Mouse (Mus musculus): ENCODE data around the gene Wdr11.

The Wdr11 gene

DNA sequence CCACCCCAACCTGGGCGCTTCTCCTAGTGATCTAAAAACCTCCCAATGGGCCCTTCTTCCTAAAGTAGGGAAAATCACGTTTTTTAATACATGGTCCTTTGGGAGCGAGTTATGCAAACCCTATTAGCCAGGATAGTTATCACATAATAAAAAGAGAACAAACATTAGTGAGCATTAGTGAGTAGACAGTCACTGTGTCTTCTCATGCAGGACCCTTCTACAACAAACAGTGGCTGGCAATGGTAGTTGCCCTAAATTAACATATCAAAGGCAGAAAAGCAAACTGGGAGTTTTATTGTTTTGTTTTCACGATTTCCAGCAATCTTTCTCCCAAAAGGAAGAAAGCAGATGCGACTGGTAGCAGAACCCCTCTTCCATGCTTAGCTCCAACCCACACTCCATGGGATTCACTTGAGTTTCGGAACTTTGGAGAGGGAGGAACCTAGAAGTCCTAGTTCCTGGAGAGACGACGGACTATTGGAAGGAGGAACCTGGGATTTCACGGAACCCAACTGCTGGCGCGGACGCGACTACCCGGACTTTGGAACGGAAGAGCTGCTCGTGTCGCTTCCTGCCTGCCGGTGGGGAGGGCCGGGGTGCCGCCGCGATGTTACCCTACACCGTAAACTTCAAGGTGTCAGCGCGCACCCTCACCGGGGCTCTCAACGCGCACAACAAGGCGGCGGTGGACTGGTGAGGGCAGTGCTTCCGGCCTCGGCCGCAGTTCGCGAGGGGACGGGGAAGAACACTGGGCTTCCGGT lies at the start of gene Wdr11:
Wdr11 (plus strand) TSS at position 493 of the 761 bp plus-strand sequence.
- peak; percentile 54 to 74 for DNase-seq (ENCODE audit: low spot score in 2 of 2)

DNA sequence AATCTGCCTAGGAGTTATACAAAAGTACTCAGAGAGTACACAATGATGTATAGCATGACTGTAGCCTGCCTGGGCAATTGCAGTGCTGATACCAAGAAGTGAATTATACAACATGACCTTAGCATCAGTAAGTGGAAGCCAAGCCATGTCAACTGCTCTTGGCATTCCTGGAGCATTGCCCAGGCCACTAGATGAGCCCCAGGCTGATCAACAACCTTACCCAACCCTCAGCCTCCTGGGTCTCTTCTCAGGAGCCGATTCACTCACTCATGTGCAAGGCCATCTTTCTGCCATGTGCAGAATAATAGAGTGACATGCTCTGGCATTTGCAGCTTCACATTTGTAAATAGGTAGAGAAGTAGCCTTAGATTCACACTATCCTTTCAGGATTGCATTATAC lies 24.1 kb upstream of the Wdr11 start:
- DNase-seq (ENCODE audit: low spot score in 2 of 2): no peak

DNA sequence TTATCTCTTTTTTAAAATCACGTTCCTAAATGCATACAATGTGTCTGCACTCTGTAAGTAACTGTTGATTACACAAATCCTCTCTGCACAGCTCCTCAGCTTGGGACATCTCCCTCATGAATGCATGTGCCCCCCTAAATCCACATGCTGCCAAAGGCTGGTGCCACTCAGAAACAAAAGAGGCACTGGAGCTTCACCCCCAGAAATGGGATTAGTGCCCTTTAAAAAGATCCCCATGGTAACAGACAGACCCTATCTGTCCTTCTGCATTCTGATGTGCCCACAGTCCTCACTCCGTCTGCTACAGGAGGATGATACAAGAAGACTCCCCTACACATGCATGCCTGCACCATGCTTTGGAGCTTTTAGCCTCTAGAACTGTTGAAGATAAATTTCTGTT lies 23.3 kb upstream of the Wdr11 start:
- DNase-seq (ENCODE audit: low spot score in 2 of 2): no peak

DNA sequence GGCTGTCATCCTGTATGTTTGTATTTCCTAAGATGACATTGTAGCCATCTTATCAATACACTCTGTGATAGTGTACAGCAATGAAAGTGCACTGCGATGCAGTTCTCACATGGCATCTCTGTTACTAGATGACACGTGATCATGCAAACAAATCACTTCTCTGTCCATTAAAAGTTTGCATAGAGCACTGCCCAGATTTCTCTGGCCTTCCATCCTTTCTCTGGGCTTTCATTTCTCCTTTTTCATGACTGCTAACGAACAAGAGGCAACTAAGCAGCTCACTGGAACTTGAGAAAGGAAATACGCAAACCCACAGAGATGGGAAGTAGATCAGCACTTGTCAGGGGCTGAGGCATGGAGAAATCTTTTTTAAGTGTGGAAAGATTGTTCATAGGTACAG lies 17.2 kb upstream of the Wdr11 start:
- no peak for DNase-seq (ENCODE audit: low spot score in 2 of 2)

DNA sequence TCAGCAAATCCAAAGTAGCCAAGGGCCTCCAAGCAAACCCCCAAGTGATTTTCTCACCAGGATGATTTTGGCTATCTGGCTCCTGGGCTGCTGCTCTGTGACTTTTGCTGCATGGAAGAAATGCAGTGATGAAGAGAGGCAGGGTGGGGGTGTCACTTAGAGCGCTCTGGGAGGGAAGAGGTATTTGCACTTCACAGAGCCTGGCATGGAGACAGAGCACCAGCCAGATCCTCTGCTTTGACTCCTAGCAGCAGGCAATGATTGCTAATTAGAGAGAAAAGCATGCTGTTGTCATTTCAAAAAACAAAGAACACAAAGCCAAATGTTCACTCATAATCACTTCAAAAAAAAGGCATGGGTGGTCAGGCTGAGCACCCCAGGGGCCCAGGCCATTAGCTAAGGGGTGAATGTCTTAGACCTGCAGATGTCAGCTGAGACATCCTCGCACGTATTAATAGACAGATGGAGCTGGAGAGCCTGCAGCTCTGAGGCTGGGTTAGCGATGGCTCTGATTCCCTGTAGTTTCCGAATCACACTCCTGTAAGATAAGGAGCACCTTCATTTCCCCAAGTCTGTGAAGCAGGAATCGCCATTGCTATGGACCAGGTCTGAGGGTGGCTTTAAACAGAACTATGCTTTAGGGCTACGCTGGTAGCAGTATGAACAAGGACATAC lies 16.4 kb upstream of the Wdr11 start:
- DNase-seq (ENCODE audit: low spot score in 2 of 2): no peak

DNA sequence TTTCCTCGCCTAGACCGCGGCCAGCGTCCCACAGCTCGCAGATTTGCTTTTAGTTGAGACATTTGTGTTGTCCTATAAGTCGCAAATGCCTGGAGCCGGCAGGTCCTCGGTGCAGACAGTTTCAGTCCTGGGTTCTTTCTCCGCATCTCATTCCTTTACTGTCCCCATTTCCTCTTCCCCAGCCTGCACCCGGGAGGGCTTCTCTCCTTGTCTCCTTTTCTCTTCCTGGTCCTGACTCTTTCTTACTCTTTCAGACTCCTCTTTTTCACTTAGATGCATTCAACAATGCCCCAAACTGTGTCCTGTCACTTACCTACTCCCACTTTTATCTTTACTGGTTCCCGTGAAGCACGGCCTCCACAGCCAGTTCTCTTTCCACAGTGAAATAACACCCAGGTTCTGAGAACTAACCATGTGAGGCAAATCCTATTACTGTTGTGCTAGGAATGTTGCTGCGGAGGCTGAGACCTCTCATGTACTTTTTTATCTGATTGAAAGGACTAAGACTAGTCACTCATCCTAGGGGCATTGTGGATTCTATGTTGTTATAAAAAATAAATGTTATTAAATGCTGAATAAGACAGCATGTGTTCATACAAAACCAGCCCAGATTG lies 576 bp downstream of the Wdr11 start:
- DNase-seq (ENCODE audit: low spot score in 2 of 2): no peak

DNA sequence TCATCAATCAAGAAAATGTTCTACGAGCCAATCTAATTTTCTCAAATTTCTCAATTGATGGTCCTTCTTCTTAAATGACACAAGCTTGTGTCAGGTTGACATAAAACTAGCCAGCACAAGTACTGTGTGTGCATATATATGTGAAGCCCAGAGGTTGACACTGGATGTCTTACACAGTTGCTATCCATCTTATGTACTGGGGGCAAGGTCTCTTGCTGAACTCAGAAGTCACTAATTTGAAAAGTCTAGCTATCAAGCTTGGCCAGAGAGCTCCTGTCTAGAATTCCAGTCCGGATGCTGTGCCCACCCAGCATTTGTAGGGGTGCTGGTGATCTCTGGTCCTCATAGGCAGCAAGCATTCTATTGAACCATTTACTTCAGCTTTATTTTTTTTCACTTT lies 5.5 kb downstream of the Wdr11 start:
- DNase-seq (ENCODE audit: low spot score in 2 of 2): no peak

DNA sequence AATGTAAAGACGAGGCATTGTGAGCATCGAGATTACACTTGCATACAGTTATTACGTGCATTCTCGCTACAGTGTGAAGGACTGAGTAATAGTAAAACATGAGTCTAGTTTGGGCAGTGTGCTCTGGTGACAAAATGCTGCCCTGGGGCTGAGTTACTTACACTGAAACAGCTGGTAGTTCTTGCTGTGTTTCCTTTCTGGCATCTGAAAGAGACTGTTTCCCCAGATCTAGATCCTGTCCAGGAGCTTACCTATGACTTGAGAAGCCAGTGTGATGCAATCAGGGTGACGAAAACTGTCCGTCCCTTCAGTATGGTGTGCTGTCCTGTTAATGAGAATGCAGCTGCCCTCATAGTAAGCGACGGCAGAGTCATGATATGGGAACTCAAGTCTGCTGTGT lies 14.6 kb downstream of the Wdr11 start:
- no peak for DNase-seq (ENCODE audit: low spot score in 2 of 2)

DNA sequence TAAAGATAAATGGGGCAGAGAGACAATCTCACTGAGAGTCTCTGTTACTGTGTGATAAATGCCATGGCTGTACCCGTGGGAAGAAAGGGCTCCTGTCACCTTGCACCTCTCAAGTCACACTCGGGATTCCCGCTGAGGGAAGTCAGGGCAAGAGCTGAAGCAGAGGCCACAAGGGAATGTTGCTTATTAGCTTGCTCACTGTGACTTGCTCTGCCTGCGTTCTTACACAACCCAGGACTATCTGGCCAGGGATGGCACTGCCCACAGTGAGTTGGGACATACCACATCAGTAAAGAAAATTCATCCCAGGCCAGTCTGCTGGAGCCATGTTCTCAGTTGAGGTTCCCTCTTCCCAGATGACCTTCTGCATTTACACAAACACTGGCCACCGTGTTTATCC lies 29.5 kb downstream of the Wdr11 start:
- DNase-seq (ENCODE audit: low spot score in 2 of 2): no peak

DNA sequence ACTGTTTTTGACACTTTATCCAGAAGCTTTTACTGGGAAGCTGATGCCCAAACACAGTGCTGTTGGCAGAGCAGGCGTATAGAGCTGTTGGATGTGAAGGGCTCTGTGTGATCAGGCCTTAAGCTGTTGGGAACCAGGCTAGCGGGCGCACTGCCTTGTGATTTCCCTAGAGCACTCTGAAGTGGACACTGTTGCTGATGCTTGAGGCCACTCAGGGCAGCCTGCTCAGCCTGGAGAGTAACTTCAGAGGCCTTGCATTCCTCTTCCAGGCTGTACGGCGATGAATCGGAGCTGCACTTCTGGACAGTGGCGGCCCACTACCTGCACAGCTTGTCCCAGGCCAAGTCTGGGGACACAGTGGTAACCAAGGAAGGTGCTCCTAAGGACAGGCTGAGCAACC lies 38.7 kb downstream of the Wdr11 start:
- no peak for DNase-seq (ENCODE audit: low spot score in 2 of 2)

DNA sequence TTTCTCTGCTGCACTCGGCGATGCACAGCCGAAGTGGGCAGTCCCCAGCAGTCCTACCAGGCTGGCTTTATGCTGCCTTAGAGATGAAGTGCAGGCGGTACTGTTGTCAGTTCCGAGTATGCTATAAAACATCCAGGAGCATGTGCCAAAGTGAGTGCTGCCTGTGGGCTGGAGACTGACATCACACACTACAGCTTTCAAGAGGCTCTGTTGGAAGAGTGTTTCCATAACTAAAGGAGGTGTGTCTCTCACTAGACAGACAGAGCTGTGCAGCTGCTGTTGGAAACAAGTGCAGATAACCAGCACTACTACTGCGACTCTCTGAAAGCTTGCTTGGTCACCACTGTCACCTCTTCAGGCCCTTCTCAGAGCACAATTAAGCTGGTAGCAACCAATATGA lies 39.8 kb downstream of the Wdr11 start:
- no peak for DNase-seq (ENCODE audit: low spot score in 2 of 2)

DNA sequence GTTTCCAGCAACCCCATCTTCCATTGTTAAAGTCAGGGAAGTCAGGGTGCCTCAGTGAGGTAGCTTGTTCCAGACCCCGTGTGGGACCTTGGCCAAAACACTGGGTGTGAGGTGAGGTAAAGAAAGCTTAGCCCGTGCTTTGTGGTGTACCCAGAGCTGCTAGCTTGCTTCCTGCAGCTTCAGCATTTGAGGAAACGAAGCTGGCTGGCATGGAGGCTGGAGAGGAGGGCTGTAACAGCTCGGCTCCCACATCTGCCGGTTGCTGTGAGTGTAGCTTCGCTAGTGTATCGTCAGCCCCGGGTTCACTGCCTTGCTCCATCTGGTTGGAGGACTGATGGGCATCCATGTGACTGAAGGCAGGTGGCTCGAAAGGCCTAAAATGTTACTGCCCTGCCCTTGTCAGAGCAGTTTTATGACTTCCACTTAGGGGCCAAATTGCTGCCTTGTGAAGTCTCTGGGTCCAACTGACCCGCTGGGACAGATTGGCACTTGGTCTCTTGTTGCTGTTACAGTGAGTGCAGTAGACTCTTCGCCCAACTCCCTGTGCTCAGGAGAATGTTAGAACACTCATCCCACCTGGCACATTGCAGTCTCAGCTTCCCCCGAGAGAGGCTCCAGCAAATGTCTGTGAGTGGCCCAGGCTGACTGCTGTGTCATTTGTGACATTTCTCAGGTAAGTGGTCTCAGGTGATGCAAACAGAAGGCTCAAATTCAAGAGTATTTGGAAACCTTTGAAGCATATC lies 44.4 kb downstream of the Wdr11 start:
- no peak for DNase-seq (ENCODE audit: low spot score in 2 of 2)

DNA sequence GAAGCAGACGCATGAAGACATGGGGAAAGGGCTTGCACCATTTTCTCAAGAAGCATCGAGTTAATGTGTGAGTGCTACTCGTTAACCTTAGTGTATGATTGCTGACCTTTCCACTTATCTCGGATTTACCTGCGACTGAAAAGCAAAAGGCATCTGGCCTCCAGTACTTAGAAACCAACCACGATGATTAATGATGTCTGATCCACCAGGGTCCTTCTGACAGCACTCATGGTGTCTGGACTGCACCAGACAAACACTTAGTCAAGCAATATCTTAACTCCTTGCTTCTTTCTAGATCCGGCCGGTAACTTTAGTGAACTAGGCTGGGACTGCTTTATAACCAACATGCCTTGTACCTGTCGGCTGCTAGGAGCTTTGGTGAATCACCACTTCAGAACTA lies 45.3 kb downstream of the Wdr11 start:
- no peak for DNase-seq (ENCODE audit: low spot score in 2 of 2)

DNA sequence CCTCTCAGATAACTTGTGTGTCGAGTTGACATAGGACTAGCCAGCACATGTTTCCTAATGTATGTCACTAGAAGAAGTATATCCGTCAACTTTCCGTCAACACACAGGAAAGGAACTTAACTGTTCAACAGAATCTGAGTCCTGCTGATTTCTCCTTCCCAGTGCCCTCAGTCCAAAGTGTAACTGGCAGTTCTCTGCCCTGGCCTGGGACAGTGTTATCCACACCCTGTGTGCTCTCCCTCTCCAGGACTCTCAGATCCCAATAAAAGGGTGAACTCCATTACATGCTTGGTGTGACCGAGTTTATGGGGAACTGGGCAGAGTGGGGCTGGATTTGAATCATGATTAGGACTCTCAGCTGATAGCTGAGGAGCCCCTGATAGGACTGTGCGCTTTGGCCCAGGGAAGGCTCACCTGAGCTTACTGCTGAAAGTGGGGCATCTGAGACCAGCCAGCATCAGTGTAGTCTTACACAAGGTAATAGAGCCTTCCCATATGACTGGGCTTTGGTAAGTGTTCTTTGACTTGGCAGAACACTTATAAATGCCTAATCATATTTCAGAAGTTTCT lies 46.3 kb downstream of the Wdr11 start:
- DNase-seq (ENCODE audit: low spot score in 2 of 2): no peak

DNA sequence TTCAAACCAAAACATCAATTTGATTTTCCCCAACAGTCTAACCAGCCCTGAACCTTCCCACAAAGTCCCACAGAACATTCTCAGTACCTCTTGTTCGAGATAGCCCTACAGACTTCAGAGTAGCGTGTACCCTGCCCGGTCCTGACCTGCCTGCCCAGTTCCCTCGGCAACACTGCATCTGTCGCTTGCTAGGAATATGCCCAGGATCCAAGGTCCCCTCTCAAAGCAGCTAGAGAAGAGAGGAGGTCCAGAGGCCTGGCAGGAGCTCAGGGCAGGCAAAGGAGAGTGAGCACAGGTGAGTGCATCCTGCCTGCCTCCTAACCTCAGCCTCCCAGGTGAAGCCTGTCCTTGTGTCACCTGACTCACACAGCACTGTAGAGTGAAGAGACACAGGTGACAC lies 47.3 kb downstream of the Wdr11 start:
- no peak for DNase-seq (ENCODE audit: low spot score in 2 of 2)

DNA sequence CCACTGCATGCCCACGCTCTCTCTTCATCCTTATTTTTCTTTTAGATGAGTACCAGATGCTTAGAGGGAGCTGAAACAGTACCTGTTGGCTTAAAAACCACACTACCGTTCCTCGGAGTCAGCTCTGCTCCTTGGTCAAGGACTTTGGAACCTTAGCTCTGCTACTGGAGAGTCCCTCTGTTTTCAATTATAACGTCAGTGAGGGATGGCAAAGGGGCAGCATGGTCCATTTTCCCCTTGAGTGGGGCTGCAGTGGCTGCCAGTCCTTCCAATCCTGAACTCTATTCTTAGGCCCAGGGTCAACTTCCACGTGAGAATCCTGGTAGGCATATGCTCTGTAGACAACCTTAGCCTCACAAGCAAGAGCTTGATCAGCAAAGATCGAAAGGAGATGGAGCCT lies 48.2 kb downstream of the Wdr11 start:
- DNase-seq (ENCODE audit: low spot score in 2 of 2): no peak

DNA sequence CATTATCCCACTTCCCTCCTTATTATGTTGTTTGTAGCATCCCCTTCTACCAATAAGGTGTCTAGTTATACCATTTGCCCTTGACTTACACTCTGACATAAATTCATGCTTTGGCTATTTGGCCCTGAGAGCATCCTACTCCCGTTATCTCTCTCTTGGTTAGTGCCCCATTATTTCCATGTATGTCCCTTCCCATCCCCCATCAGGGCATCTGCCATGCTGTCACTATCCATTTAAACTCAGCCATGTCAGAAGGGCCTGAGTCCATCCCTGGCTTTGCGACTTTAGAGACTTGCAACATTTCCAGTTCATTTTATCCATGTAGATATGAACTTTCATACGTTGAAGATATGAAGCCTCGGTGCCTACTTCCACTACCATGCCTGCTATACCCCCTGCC lies 51.6 kb downstream of the Wdr11 start:
- no peak for DNase-seq (ENCODE audit: low spot score in 2 of 2)

DNA sequence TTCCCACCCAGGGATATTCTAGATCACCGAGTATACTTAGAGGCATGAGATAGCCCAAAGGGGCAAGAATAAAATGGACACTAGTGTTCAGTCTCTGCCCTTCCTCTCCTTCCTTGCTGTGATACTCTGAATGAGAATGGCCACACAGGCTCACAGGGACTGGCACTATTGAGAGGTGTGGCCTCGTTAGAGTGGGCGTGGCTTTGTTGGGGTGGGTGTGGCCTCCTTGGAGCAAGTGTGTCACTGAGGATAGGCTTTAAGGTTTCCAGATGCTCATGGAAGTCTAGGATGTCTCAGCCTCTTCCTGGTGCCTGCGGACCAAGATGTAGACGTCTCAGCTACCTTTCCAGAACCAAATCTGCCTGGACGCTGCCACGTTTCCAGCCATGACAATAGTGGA lies 56.1 kb downstream of the Wdr11 start:
- DNase-seq (ENCODE audit: low spot score in 2 of 2): peak in 1 of 2 experiments; percentile 42

DNA sequence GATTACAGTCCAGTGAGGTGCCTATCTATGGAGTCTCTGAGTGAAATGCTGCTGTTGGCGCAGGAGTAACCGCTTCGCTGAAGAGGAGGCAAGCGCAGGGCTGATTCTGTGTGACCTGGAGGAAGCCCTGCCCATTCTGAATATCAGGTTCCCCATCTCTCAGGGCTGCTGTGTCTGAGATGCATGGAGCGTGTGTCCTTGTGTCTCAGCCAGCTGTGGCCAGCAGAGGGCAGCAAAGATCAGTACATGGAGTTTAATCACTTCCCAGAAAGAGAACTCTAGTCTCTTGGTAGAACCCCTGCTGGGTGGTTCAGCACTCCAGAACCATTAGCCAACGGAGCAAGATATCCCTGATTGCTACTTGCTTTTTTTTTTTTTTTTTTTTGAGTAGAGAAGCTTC lies 57.3 kb downstream of the Wdr11 start:
- peak; percentile 50 to 84 for DNase-seq (ENCODE audit: low spot score in 2 of 2)

DNA sequence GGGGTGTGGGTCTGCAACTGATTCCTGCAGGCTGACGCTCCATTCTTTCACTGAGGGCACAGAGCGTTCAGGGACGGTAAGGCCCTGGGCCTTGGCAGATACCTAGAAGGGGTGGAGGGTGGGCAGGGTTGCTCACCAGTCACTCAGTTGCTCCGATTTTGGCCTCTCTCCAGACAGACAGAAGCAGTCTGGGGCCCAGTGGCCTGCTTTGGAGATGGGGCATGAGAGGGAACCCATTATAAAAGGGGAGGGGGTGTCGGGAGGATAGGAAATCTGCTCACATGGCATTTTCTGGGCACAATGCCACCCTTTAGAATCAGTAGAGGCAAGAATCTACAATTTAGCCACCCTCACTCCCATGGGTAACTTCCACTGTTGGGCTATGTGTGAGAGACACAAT lies 59.1 kb downstream of the Wdr11 start:
- DNase-seq (ENCODE audit: low spot score in 2 of 2): no peak

DNA sequence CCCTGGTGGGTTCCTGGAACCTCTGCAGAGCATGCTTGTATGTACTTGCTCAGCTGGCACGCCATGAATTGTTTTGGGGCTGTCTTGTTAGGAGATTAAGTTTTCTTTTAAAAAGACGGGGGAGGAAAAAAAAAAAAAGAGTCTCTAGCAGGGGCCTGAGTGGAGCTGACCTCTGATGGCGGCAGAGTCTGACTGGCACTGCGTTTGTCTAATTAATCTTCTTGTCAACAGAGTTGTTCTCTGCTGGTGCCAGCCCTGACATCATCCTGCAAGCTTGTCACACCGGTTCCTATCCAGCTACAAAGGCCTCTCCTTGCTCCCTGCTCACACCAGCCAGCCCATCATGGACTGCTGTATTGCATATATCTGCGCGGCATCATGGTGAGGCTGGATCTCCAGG lies 60.1 kb downstream of the Wdr11 start:
- DNase-seq (ENCODE audit: low spot score in 2 of 2): no peak

DNA sequence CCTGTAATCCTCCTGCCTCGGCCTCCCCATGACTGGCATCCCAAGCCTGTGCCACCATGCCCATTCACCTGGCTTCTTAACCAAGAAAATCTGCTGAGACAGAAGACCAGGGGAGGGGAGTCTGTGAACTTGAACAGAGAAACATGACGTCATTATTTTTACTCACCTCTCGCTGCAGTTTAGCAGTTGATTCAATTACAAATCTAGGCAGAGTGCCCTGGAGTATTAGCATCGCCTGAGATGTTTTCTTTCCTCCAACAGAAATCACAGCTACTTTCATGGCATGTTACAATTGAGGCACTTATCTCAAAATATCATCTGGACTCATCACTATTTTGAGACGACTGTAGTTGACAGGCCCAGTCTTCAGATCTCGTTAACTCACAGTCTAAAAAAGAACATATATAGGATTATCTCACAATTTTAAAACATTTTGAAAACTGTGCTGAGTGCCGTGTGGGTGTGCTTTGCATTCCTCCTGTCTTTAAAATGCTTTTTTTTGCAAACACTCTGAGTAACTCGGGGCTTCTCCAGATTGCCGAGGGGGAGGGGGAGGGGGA lies 61.3 kb downstream of the Wdr11 start:
- DNase-seq (ENCODE audit: low spot score in 2 of 2): no peak
